Mouse (Mus musculus) neural tube, embryonic 11.5 days (tissue): ENCODE measurements around the gene Gsdma. TPM values are rescaled to one million over a fixed set of nuclear protein-coding genes. Genes with fewer than 3 reads are reported as not detected.

ENCODE experiments used
- ATAC-seq: fragments of 200-750 bp; cut with Nextera tagmentation; 2 replicates; pipeline ENCODE4 v1.8.0; 2017; ENCODE audit warnings: moderate number of reproducible peaks, mild to moderate bottlenecking, moderate TSS enrichment, moderate library complexity; ENCODE audit not compliant: insufficient read depth, low FRiP score, low TSS enrichment
- DNase-seq: peaks from one replicate; pipeline ENCODE4 v3.0.0-alpha.2; 2015; ENCODE audit warnings: low spot score
- H3K27ac ChIP-seq: fragments of 300-500 bp; sonication (generic); 2 replicates; pipeline ENCODE4 v1.5.1; 2014; ENCODE audit warnings: low read depth, mild to moderate bottlenecking, low read length
- H3K27me3 ChIP-seq: fragments of 300-500 bp; sonication (generic); 2 replicates; pipeline ENCODE4 v1.6.1; 2014; ENCODE audit warnings: mild to moderate bottlenecking, low read length, mixed read lengths; ENCODE audit not compliant: control insufficient read depth, insufficient read depth
- H3K36me3 ChIP-seq: fragments of 300-500 bp; sonication (generic); 2 replicates; pipeline ENCODE4 v1.6.1; 2014; ENCODE audit warnings: mild to moderate bottlenecking, low read length, moderate library complexity, mixed read lengths; ENCODE audit not compliant: control insufficient read depth, insufficient read depth
- H3K4me1 ChIP-seq: fragments of 300-500 bp; sonication (generic); 2 replicates; pipeline ENCODE4 v1.6.1; 2014; ENCODE audit warnings: low read length, mixed read lengths; ENCODE audit not compliant: control insufficient read depth, insufficient read depth
- H3K4me2 ChIP-seq: fragments of 300-500 bp; sonication (generic); 2 replicates; pipeline ENCODE4 v1.6.1; 2014; ENCODE audit warnings: low read depth, mild to moderate bottlenecking, moderate library complexity
- H3K4me3 ChIP-seq: fragments of 300-500 bp; sonication (generic); 2 replicates; pipeline ENCODE4 v1.5.1; 2014; ENCODE audit warnings: low read depth, low read length
- H3K9ac ChIP-seq: fragments of 300-500 bp; sonication (generic); 2 replicates; pipeline ENCODE4 v1.6.1; 2014; ENCODE audit warnings: mild to moderate bottlenecking, low read length
- H3K9me3 ChIP-seq: fragments of 300-500 bp; sonication (generic); 2 replicates; pipeline ENCODE4 v1.6.1; 2016; ENCODE audit warnings: low read length; ENCODE audit not compliant: control insufficient read depth
- WGBS: fragments of 180-500 bp; shearing (Covaris S2); extraction: QIAGEN DNeasy Blood & Tissue Kit; methylation state at CpG from one replicate; pipeline ENCODE4 v1.1.7; 2014; 5-methylcytosine and 5-hydroxymethylcytosine counted together
- polyA plus RNA-seq: library from polyadenylated mRNA; unstranded; fragments of >200 nt; fragmentation: Nextera tagmentation; extraction: Ambion mirVana; gene quantifications from 2 replicates; pipeline ENCODE4 v1.2.1, GENCODE M21; 2014

Gene Gsdma
- polyA plus RNA-seq, 1 experiment from 2014 or later, result not detected

DNA sequence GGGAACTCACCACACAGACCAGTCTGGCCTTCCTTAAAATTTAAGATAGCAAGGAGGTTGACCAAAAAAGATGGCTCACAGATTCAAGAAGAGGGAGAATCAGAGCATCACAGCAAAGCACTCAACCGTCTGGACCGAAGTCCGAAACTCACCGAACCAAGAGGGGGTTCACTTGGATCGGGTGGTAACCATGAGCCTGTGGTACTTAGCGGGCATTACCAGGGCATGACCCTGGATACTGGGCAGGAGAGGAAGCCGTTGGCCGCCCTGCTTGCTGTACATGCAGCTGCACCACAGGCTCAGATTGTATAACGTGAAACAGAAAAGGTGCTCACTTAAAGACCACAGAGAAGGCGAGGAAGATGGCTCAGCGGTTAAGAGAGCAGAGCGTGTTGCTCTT lies 33.1 kb downstream of the Gsdma start:
- Histone ChIP-seq H3K9me3 (no peaks in the 10 kb centered on the region), H3K4me2 (no peak overlapping the region), H3K9ac (no peak overlapping the region), H3K27ac (no peak overlapping the region), H3K4me1 (no peaks in the 10 kb centered on the region), H3K27me3 (no peaks in the 10 kb centered on the region), H3K36me3 (peaks cover 15% of the 10 kb centered on the region), H3K4me3 (no peak overlapping the region)
- DNase-seq (no peak), ATAC-seq (no peak)
- WGBS, result 91% methylated on average over 12 of the region's 12 CpGs

DNA sequence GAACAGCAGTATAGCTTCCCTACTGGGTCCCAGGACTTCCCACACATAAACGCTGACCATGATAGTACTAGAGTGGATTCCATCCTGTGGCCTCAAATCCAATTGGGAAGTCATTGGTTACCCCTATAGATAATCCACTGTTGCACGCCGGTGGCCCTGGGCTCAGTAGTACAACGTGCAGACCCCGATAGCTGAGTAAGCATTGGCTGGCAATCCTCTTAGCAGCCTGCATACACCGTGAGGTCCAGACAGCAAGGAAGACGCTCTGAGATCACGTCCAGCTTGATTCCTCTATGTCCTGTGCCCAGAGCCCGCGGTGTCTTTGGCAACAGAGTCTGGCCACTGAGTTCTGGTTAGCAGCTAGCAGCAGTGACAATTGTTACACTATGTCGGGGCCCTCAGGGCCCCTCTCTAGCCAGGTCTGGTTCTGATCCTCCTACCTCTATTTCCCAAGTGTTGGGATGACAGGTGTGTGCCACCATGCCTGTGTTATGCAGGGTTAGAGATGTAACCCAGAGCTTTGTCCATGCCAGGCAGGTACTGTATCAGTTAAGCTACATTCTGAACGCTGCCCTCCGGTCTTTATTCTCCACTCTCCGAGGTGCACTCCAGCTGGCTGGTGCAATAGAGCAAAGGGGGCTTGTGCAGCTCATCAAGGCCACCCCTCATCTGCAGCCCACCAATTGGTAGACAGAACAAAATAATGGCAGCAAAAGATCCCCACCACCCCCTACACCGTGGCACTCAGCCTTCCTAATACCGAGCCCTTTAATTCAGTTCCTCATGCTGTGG lies 34.9 kb downstream of the Gsdma start:
- Histone ChIP-seq H3K27ac (no peak overlapping the region), H3K9ac (no peak overlapping the region), H3K4me3 (no peak overlapping the region), H3K4me2 (no peak overlapping the region), H3K27me3 (no peaks in the 10 kb centered on the region), H3K36me3 (peaks cover 7% of the 10 kb centered on the region), H3K4me1 (no peaks in the 10 kb centered on the region), H3K9me3 (no peaks in the 10 kb centered on the region)
- DNase-seq (no peak), ATAC-seq (no peak)
- 90% methylated on average over 16 of the region's 16 CpGs for WGBS

- H3K4me3 ChIP-seq, result no peak overlapping the region
- H3K27ac ChIP-seq, result no peak overlapping the region
- peaks cover 2% of the 10 kb centered on the region for H3K36me3 ChIP-seq
- WGBS, result 41% methylated on average over 4 of the region's 4 CpGs
- no peak overlapping the region for H3K4me2 ChIP-seq
- no peaks in the 10 kb centered on the region for H3K27me3 ChIP-seq
- ATAC-seq (no peak), DNase-seq (peak; percentile 66)
- H3K9ac ChIP-seq, result no peak overlapping the region
- no peaks in the 10 kb centered on the region for H3K4me1 ChIP-seq
- no peaks in the 10 kb centered on the region for H3K9me3 ChIP-seq
Measured at GRCm38 (mm10) chr11:98699911-98700310, 35.8 kb downstream of the Gsdma start.

DNA sequence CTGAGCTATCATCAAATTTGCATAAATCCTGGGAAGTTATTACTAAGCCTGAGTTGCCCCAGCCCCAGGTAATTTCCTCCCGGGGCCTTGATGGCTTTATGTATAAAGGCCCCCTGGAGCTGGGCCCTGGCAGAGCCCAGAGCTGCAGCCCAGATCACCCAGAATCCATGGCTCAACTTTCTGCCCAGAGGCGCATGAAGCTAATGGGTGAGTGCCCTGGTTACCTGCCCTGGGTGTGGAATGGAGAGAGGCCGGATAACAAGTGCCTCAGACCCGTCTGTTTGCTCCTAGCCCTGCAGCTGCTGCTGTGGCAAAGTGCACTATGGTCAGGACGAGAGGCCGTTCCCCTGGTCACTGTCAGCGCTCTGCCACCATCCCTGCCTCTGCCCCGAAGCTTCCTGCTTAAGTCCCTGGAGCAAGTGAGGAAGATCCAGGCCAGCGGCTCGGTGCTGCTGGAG lies 37.1 kb downstream of the Gsdma start, which contains the start of gene Csf3:
TSS of gene Csf3 (plus strand) at position 51 of the 458 bp plus-strand sequence.
- 35% methylated on average over 10 of the region's 10 CpGs for WGBS
- Histone ChIP-seq H3K4me2 (no peak within 1 kb of the TSS), H3K27ac (no peak within 1 kb of the TSS), H3K36me3 (no peaks in the 10 kb centered on the region; the same call in none of the 2 replicates), H3K4me1 (no peaks in the 10 kb centered on the region), H3K27me3 (no peaks in the 10 kb centered on the region), H3K9ac (no peak within 1 kb of the TSS), H3K9me3 (no peaks in the 10 kb centered on the region), H3K4me3 (no peak within 1 kb of the TSS)
- DNase-seq (no peak), ATAC-seq (no peak)

GRCm38 (mm10) chr11:98702323-98702722 lies 38.2 kb downstream of the Gsdma start:
- Histone ChIP-seq H3K9ac (no peak overlapping the region), H3K4me1 (no peaks in the 10 kb centered on the region), H3K27ac (no peak overlapping the region), H3K27me3 (no peaks in the 10 kb centered on the region), H3K4me2 (no peak overlapping the region), H3K36me3 (peaks cover 4% of the 10 kb centered on the region), H3K9me3 (no peaks in the 10 kb centered on the region), H3K4me3 (no peak overlapping the region)
- 68% methylated on average over 5 of the region's 5 CpGs for WGBS
- no peak for DNase-seq
- ATAC-seq, result no peak

DNA sequence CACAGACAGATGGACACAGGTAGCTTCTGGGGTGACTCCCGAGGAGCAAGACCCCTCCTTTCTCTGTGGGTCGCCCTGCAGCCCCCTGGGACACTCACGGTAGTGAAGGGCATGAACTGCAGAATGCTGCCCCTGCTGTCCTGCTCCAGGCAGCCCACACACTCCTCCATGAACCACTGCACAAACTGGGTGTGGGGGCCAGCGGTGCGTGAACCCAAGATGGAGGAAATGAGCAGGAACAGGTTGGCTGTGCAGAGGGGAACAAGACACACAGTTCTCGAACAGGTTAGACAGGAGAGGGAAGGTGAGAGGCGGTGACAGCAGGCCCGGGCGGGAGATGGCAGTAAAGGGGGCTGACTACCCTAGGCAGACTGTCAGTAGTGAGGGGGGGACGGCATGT lies 40.9 kb downstream of the Gsdma start:
- H3K27ac ChIP-seq, result no peak overlapping the region
- ATAC-seq, result no peak
- no peaks in the 10 kb centered on the region for H3K4me1 ChIP-seq
- no peak overlapping the region for H3K4me3 ChIP-seq
- H3K36me3 ChIP-seq, result peaks cover 7% of the 10 kb centered on the region
- no peak overlapping the region for H3K9ac ChIP-seq
- 89% methylated on average over 10 of the region's 10 CpGs for WGBS
- DNase-seq, result no peak
- no peak overlapping the region for H3K4me2 ChIP-seq
- no peaks in the 10 kb centered on the region for H3K27me3 ChIP-seq
- no peaks in the 10 kb centered on the region for H3K9me3 ChIP-seq

- WGBS, result 91% methylated on average over 22 of the region's 22 CpGs
- no peak for DNase-seq
- Histone ChIP-seq H3K9ac (no peak overlapping the region), H3K27ac (no peak overlapping the region), H3K27me3 (no peaks in the 10 kb centered on the region), H3K4me1 (no peaks in the 10 kb centered on the region), H3K4me3 (no peak overlapping the region), H3K4me2 (no peak overlapping the region), H3K36me3 (peaks cover 8% of the 10 kb centered on the region), H3K9me3 (no peaks in the 10 kb centered on the region)
- ATAC-seq, result no peak
Measured at GRCm38 (mm10) chr11:98707401-98708281, 43.5 kb downstream of the Gsdma start.

- no peaks in the 10 kb centered on the region for H3K27me3 ChIP-seq
- no peak for DNase-seq
- H3K4me2 ChIP-seq, result no peak overlapping the region
- no peak overlapping the region for H3K27ac ChIP-seq
- no peaks in the 10 kb centered on the region for H3K4me1 ChIP-seq
- WGBS, result 91% methylated on average over 19 of the region's 19 CpGs
- peaks cover 11% of the 10 kb centered on the region for H3K36me3 ChIP-seq
- H3K4me3 ChIP-seq, result no peak overlapping the region
- H3K9me3 ChIP-seq, result no peaks in the 10 kb centered on the region
- no peak overlapping the region for H3K9ac ChIP-seq
- no peak for ATAC-seq
Measured at GRCm38 (mm10) chr11:98708282-98708956, 44.3 kb downstream of the Gsdma start.
